Mouse (Mus musculus): ENCODE data around the gene Bckdhb. TPM values are rescaled to one million over a fixed set of nuclear protein-coding genes. Genes with fewer than 3 reads are reported as not detected.
"Not testable (repeated sequence)": the region's sequence is repeated elsewhere in the genome, so short reads cannot be mapped to it uniquely, and the experiment has no call there.

The Bckdhb gene
- polyA plus RNA-seq, 1 experiment from 2014 or later = 51.5 TPM

DNA sequence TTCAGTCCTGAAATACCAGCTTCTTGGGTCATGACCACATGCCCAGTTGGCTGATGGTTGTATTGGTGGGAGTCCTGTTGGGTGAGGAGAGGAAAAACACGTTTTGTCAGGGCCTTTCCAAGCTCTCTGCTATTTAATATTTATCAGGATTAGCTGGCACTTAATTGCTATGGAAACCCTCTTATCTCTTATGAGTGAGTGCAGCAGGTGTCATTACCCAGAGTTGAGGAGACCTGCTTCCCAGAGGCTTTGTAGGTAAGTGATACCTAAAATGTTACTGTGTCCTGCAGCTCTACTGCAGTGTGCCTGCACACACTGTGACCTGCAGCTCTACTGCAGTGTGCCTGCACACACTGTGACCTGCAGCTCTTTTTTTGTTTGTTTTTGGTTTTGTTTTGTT is 124.2 kb downstream of the Bckdhb start:
- H3K9ac ChIP-seq = no peak overlapping the region
- peak; percentile 82 for ATAC-seq (ENCODE audit: insufficient read depth, low FRiP score, low read depth)
- H3K36me3 ChIP-seq = no peaks in the 10 kb centered on the region
- H3K27me3 ChIP-seq (replicated peaks) = no peaks in the 10 kb centered on the region
- H3K4me3 ChIP-seq (replicated peaks) = no peak overlapping the region
- no peak overlapping the region for H3K27ac ChIP-seq
- no peaks in the 10 kb centered on the region for H3K9me3 ChIP-seq
- WGBS = 39% methylated on average over 1 of the region's 1 CpGs
- no peaks in the 10 kb centered on the region for H3K4me1 ChIP-seq
- no peak overlapping the region for H3K4me2 ChIP-seq

DNA sequence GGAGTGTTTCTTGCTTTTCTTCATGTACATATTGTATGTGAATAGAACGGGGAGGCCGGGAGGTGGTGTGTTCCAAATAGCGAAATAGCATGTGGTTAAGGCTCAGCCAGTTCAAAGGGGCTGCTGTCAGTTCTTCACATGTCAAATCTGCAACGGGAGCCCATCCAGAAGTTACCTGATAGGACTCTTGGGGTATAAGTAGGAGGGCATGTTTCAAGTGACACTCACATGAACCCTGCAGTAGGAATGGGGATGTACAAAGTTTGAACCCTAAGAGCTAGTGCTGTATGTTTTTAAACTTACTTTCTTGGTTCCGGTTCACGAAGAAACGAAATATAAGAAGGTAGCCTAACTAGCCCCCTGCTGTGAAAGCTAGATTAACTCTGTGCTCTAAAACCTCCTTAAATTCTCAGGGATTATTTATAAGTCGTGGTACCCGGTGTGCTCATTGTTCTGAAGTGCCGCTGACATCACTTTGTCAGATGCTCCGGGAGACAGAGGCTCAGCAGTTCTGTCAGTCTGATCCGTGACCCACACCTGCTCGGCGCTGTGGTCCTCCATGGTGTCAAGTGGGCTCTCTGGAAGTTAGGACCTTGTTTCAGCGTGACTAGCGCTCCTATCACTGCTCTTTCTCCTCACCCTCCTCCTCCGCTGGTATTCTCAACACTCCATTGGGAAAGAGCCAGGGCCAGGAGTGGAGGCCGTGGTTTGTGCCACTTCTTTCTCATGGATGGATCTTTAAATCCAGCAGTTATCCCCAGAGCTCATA is 126.1 kb downstream of the Bckdhb start:
- 85% methylated on average over 18 of the region's 18 CpGs for WGBS
- no peaks in the 10 kb centered on the region for H3K4me1 ChIP-seq
- no peak overlapping the region for H3K4me2 ChIP-seq
- H3K36me3 ChIP-seq = no peaks in the 10 kb centered on the region
- H3K27ac ChIP-seq = no peak overlapping the region
- H3K9me3 ChIP-seq = no peaks in the 10 kb centered on the region
- no peaks in the 10 kb centered on the region for H3K27me3 ChIP-seq (replicated peaks)
- H3K4me3 ChIP-seq (replicated peaks) = no peak overlapping the region
- no peak overlapping the region for H3K9ac ChIP-seq
- ATAC-seq (ENCODE audit: insufficient read depth, low FRiP score, low read depth) = no peak

DNA sequence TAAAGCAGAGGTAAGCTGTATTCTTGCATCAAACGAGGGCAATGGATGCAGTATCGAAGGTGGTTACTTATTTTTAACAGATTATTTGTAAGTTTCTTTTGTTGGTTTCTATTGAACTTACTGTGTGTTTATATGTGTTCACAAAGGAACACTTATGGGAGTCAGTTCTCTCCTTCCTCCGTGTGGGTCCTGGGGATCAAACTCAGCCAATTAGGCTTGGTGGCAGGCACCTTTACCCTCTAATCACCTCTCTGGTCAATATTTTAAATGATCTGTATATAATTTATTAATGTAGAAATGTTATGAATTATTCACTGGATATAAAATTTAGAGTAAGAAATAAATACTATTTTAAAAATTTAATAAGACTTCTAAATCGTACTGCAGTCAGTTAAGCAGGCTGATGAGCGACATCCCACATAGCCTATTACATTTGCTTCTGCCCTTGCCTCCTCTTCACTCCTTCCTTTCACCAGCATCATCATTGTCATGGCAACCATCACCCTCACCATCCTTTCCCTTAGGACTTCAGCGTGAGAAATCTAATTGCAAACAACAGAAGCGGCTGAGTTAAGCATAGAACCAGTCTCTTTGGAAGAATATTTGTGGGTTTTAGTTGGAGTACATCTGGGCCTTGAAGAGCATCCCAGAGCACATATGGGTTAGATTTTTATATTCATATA is 130.3 kb downstream of the Bckdhb start:
- H3K4me2 ChIP-seq = no peak overlapping the region
- H3K9me3 ChIP-seq = no peaks in the 10 kb centered on the region
- ATAC-seq (ENCODE audit: insufficient read depth, low FRiP score, low read depth) = no peak
- no peaks in the 10 kb centered on the region for H3K4me1 ChIP-seq
- no peaks in the 10 kb centered on the region for H3K27me3 ChIP-seq (replicated peaks)
- H3K9ac ChIP-seq = no peak overlapping the region
- H3K4me3 ChIP-seq (replicated peaks) = no peak overlapping the region
- no peaks in the 10 kb centered on the region for H3K36me3 ChIP-seq
- no peak overlapping the region for H3K27ac ChIP-seq
- WGBS = 83% methylated on average over 7 of the region's 7 CpGs

- H3K27me3 ChIP-seq (replicated peaks); ATAC-seq (ENCODE audit: insufficient read depth, low FRiP score, low read depth); H3K4me2 ChIP-seq; H3K4me3 ChIP-seq (replicated peaks); H3K27ac ChIP-seq; H3K4me1 ChIP-seq; H3K9me3 ChIP-seq; H3K9ac ChIP-seq; H3K36me3 ChIP-seq: not testable (repeated sequence)
- WGBS = 88% methylated on average over 4 of the region's 4 CpGs
These were observed 135.8 kb downstream of the Bckdhb start for GRCm38 (mm10) chr9:84060781-84061180.

- no peak overlapping the region for H3K9ac ChIP-seq
- H3K36me3 ChIP-seq = no peaks in the 10 kb centered on the region
- 0 out of 2 replicates have a peak, but pooled peaks cover 4% of the 10 kb centered on the region for H3K4me1 ChIP-seq
- H3K9me3 ChIP-seq = no peaks in the 10 kb centered on the region
- no peaks in the 10 kb centered on the region for H3K27me3 ChIP-seq (replicated peaks)
- 0 out of 2 replicates have a peak overlapping the region, but pooled peaks have one; percentile 33 for H3K27ac ChIP-seq
- H3K4me2 ChIP-seq = no peak overlapping the region
- WGBS = 85% methylated on average over 3 of the region's 3 CpGs
- no peak overlapping the region for H3K4me3 ChIP-seq (replicated peaks)
- no peak for ATAC-seq (ENCODE audit: insufficient read depth, low FRiP score, low read depth)
These were observed 138.7 kb downstream of the Bckdhb start for GRCm38 (mm10) chr9:84063617-84064016.

- ATAC-seq (ENCODE audit: insufficient read depth, low FRiP score, low read depth) = no peak
- Histone ChIP-seq H3K4me3 (replicated peaks) (no peak overlapping the region), H3K4me1 (0 out of 2 replicates have a peak, but pooled peaks cover 4% of the 10 kb centered on the region), H3K9me3 (no peaks in the 10 kb centered on the region), H3K27ac (0 out of 2 replicates have a peak overlapping the region, but pooled peaks have one; percentile 33), H3K27me3 (replicated peaks) (no peaks in the 10 kb centered on the region), H3K4me2 (no peak overlapping the region), H3K36me3 (no peaks in the 10 kb centered on the region), H3K9ac (no peak overlapping the region)
- WGBS = 51% methylated on average over 4 of the region's 4 CpGs
These were observed 139.2 kb downstream of the Bckdhb start for GRCm38 (mm10) chr9:84064113-84064512.

DNA sequence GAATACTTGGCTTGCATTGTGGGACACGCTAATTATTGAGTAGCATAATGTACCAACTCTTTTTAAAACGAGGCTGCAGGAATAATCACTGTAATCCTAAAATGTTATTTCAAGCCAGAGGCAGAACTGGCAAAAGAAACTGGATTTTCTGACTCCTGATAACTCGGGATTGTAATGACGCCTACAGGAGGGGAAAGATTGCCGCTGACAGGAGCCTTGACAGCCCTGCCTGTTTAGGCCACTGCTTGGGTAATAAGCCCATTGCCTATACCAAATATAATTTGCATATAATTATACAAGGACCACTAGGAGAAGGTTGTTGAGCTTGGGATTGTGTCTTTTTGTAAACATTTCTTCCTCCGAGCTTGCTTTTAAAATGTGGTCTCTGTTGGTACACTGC is 145.3 kb downstream of the Bckdhb start:
- no peak overlapping the region for H3K4me2 ChIP-seq
- no peaks in the 10 kb centered on the region for H3K36me3 ChIP-seq
- ATAC-seq (ENCODE audit: insufficient read depth, low FRiP score, low read depth) = no peak
- no peak overlapping the region for H3K4me3 ChIP-seq (replicated peaks)
- no peak overlapping the region for H3K27ac ChIP-seq
- no peaks in the 10 kb centered on the region for H3K27me3 ChIP-seq (replicated peaks)
- H3K9me3 ChIP-seq = no peaks in the 10 kb centered on the region
- H3K4me1 ChIP-seq = no peaks in the 10 kb centered on the region
- 70% methylated on average over 6 of the region's 6 CpGs for WGBS
- no peak overlapping the region for H3K9ac ChIP-seq

GRCm38 (mm10) chr9:84070740-84071139 is 145.8 kb downstream of the Bckdhb start:
- Histone ChIP-seq H3K36me3 (no peaks in the 10 kb centered on the region), H3K4me1 (no peaks in the 10 kb centered on the region), H3K4me3 (replicated peaks) (no peak overlapping the region), H3K9ac (no peak overlapping the region), H3K27me3 (replicated peaks) (no peaks in the 10 kb centered on the region), H3K4me2 (no peak overlapping the region), H3K9me3 (no peaks in the 10 kb centered on the region), H3K27ac (no peak overlapping the region)
- WGBS = 69% methylated on average over 5 of the region's 5 CpGs
- ATAC-seq (ENCODE audit: insufficient read depth, low FRiP score, low read depth) = no peak

- no peak overlapping the region for H3K4me3 ChIP-seq (replicated peaks)
- no peak for ATAC-seq (ENCODE audit: insufficient read depth, low FRiP score, low read depth)
- H3K4me1 ChIP-seq = no peaks in the 10 kb centered on the region
- no peak overlapping the region for H3K9ac ChIP-seq
- H3K36me3 ChIP-seq = no peaks in the 10 kb centered on the region
- H3K27ac ChIP-seq = no peak overlapping the region
- no peaks in the 10 kb centered on the region for H3K9me3 ChIP-seq
- H3K27me3 ChIP-seq (replicated peaks) = no peaks in the 10 kb centered on the region
- WGBS = 94% methylated on average over 6 of the region's 6 CpGs
- H3K4me2 ChIP-seq = no peak overlapping the region
These were observed 147.6 kb downstream of the Bckdhb start for GRCm38 (mm10) chr9:84072534-84072933.

GRCm38 (mm10) chr9:84073237-84073636 is 148.3 kb downstream of the Bckdhb start:
- Histone ChIP-seq H3K4me3 (replicated peaks) (no peak overlapping the region), H3K9ac (no peak overlapping the region), H3K9me3 (no peaks in the 10 kb centered on the region), H3K27me3 (replicated peaks) (no peaks in the 10 kb centered on the region), H3K4me1 (no peaks in the 10 kb centered on the region), H3K36me3 (no peaks in the 10 kb centered on the region), H3K27ac (no peak overlapping the region), H3K4me2 (no peak overlapping the region)
- no peak for ATAC-seq (ENCODE audit: insufficient read depth, low FRiP score, low read depth)
- 92% methylated on average over 9 of the region's 9 CpGs for WGBS

GRCm38 (mm10) chr9:84083551-84083950 is 158.6 kb downstream of the Bckdhb start:
- no peak overlapping the region for H3K27ac ChIP-seq
- no peak overlapping the region for H3K4me2 ChIP-seq
- 40% methylated on average over 4 of the region's 4 CpGs for WGBS
- H3K27me3 ChIP-seq (replicated peaks) = no peaks in the 10 kb centered on the region
- no peak overlapping the region for H3K4me3 ChIP-seq (replicated peaks)
- H3K4me1 ChIP-seq = no peaks in the 10 kb centered on the region
- H3K9me3 ChIP-seq = no peaks in the 10 kb centered on the region
- H3K9ac ChIP-seq = no peak overlapping the region
- no peak for ATAC-seq (ENCODE audit: insufficient read depth, low FRiP score, low read depth)
- no peaks in the 10 kb centered on the region for H3K36me3 ChIP-seq

DNA sequence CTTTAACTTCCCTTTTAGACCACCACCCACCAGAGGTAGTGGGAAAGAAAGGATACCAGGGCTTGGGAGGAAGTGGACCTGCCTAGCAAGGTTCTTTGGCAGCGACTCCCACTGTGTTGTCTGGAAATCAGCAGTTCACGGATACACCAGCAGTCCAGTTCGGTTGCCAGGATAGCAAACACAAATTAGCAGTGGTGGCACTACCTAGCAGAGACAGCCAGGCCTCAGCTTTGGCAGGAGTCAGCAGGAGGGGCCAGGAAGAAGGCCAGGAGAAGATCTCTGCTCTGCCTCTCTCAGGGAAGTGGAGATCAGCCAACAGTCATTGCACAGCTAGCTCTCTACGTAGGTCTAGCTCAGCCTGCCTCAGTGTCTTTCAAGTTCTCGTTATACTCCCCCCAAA is 159.7 kb downstream of the Bckdhb start:
- no peaks in the 10 kb centered on the region for H3K4me1 ChIP-seq
- no peaks in the 10 kb centered on the region for H3K9me3 ChIP-seq
- no peak overlapping the region for H3K27ac ChIP-seq
- WGBS = 82% methylated on average over 5 of the region's 5 CpGs
- ATAC-seq (ENCODE audit: insufficient read depth, low FRiP score, low read depth) = no peak
- H3K9ac ChIP-seq = no peak overlapping the region
- H3K4me3 ChIP-seq (replicated peaks) = no peak overlapping the region
- H3K36me3 ChIP-seq = no peaks in the 10 kb centered on the region
- H3K27me3 ChIP-seq (replicated peaks) = no peaks in the 10 kb centered on the region
- H3K4me2 ChIP-seq = no peak overlapping the region
